Mouse (Mus musculus): ENCODE results near the gene Rad51b. TPM values are rescaled to one million over a fixed set of nuclear protein-coding genes. Genes with fewer than 3 reads are reported as not detected.

The Rad51b gene
- total RNA-seq, 2 experiments from 2014 or later, result 3.4 to 4.3 TPM

- peak; percentile 15 for DNase-seq
Measured at GRCm38 (mm10) chr12:79661270-79661669, 364.2 kb downstream of the Rad51b start.

- DNase-seq, result no peak
Measured at GRCm38 (mm10) chr12:79663131-79663892, 366.2 kb downstream of the Rad51b start.

- no peak for DNase-seq
Measured at GRCm38 (mm10) chr12:79663893-79664574, 367.0 kb downstream of the Rad51b start.

GRCm38 (mm10) chr12:79674846-79675439 is 377.9 kb downstream of the Rad51b start:
- no peak for DNase-seq

GRCm38 (mm10) chr12:79675440-79676176 is 378.5 kb downstream of the Rad51b start:
- peak; percentile 46 for DNase-seq

- DNase-seq, result no peak
Measured at GRCm38 (mm10) chr12:79676251-79676650, 379.2 kb downstream of the Rad51b start.

- DNase-seq, result no peak
Measured at GRCm38 (mm10) chr12:79676896-79677295, 379.8 kb downstream of the Rad51b start.

- peak; percentile 39 for DNase-seq
Measured at GRCm38 (mm10) chr12:79679251-79679901, 382.3 kb downstream of the Rad51b start.

- peak; percentile 56 for DNase-seq
Measured at GRCm38 (mm10) chr12:79679941-79680697, 383.0 kb downstream of the Rad51b start.

GRCm38 (mm10) chr12:79680698-79681072 is 383.6 kb downstream of the Rad51b start:
- no peak for DNase-seq

- no peak for DNase-seq
Measured at GRCm38 (mm10) chr12:79681571-79681970, 384.5 kb downstream of the Rad51b start.

- peak; percentile 25 for DNase-seq
Measured at GRCm38 (mm10) chr12:79683350-79683749, 386.3 kb downstream of the Rad51b start.

- DNase-seq, result no peak
Measured at GRCm38 (mm10) chr12:79683759-79684158, 386.7 kb downstream of the Rad51b start.

GRCm38 (mm10) chr12:79684338-79684737 is 387.3 kb downstream of the Rad51b start:
- no peak for DNase-seq

- DNase-seq, result no peak
Measured at GRCm38 (mm10) chr12:79686594-79687325, 389.7 kb downstream of the Rad51b start.

GRCm38 (mm10) chr12:79687683-79688386 is 390.8 kb downstream of the Rad51b start:
- no peak for DNase-seq

- no peak for DNase-seq
Measured at GRCm38 (mm10) chr12:79689299-79689698, 392.2 kb downstream of the Rad51b start.

- no peak for DNase-seq
Measured at GRCm38 (mm10) chr12:79691929-79692862, 395.1 kb downstream of the Rad51b start.
